Mouse (Mus musculus) small intestine, adult 2 months (tissue): ENCODE data around the gene Ankub1. TPM values are rescaled to one million over a fixed set of nuclear protein-coding genes. Genes with fewer than 3 reads are reported as not detected.
A peak's percentile ranks its signal among the peaks of the same experiment; 100 is the strongest.

Experiments
- H3K27ac ChIP-seq: fragments of 200-500 bp; 2 replicates; pipeline ENCODE4 v1.5.1; 2012; ENCODE audit warnings: low read depth, low read length, control low read depth, inconsistent platforms; ENCODE audit not compliant: insufficient read depth
- H3K27me3 ChIP-seq: fragments of 200-500 bp; 2 replicates; pipeline ENCODE4 v1.6.1; 2012; ENCODE audit warnings: mild to moderate bottlenecking, moderate library complexity, low read length, inconsistent platforms; ENCODE audit not compliant: control insufficient read depth, insufficient read depth
- H3K36me3 ChIP-seq: fragments of 200-500 bp; 2 replicates; pipeline ENCODE4 v1.6.1; 2012; ENCODE audit warnings: mild to moderate bottlenecking, low read length, control low read depth, inconsistent platforms; ENCODE audit not compliant: control insufficient read depth, insufficient read depth
- H3K4me1 ChIP-seq: fragments of 200-500 bp; 2 replicates; pipeline ENCODE4 v1.6.1; 2012; ENCODE audit warnings: low read length, inconsistent platforms, mixed read lengths; ENCODE audit not compliant: control insufficient read depth, insufficient read depth, insufficient read length
- H3K4me3 ChIP-seq: fragments of 200-500 bp; 2 replicates; pipeline ENCODE4 v1.5.1; 2012; ENCODE audit warnings: low read depth, mild to moderate bottlenecking, control low read depth, inconsistent platforms, low read length, moderate library complexity
- CTCF ChIP-seq: fragments of 200-500 bp; IDR thresholded peaks from 2 replicates; pipeline ENCODE4 v1.5.1; 2012; ENCODE audit warnings: low read depth, mild to moderate bottlenecking, control low read depth, inconsistent platforms, low read length, moderate library complexity, mixed read lengths; ENCODE audit not compliant: insufficient replicate concordance, insufficient read length; ENCODE audit errors: extremely low read depth
- POLR2A ChIP-seq: fragments of 200-500 bp; IDR thresholded peaks from 2 replicates; pipeline ENCODE4 v1.6.1; 2012; ENCODE audit warnings: low read depth, mild to moderate bottlenecking, control low read depth, inconsistent platforms, low read length, moderate library complexity
- WGBS: fragments of 180-500 bp; shearing (Covaris S2); methylation state at CpG from one replicate; pipeline ENCODE4 v1.1.7; 2018; 5-methylcytosine and 5-hydroxymethylcytosine counted together
- polyA plus RNA-seq: library from polyadenylated mRNA; depleted of rRNA; stranded (reverse); fragments of >200 nt; gene quantifications from 2 replicates; pipeline ENCODE4 v1.2.3, GENCODE M21; 2012

The Ankub1 gene
- polyA plus RNA-seq, 1 experiment: not detected

DNA sequence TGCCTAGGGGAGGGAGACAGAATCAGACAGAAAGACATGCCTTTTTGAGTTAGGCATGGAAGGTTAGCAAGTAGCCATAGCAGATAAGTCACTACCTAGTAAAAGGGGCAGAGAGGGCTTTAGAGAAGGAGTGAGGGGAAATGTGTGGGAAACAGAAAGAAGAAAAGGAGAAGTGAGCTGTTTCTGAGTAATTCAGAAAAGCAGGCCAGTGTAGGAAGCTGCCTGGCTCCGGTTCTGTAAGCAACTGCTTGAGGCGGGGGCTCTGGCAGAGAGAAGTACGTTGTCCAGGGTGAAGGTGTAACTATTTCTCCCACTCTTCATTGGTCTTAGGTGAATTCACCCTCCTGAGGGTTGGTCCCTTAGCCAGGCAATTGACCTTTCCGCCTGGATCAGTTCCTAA, 3.6 kb upstream of the Ankub1 start:
- WGBS: 84% methylated on average over 4 of the region's 4 CpGs
- no peaks in the 10 kb centered on the region for H3K4me1 ChIP-seq
- no peaks in the 10 kb centered on the region for H3K27me3 ChIP-seq
- H3K4me3 ChIP-seq: no peak overlapping the region
- H3K27ac ChIP-seq: no peak overlapping the region
- no peaks in the 10 kb centered on the region for H3K36me3 ChIP-seq
- no peak for TF ChIP-seq CTCF

DNA sequence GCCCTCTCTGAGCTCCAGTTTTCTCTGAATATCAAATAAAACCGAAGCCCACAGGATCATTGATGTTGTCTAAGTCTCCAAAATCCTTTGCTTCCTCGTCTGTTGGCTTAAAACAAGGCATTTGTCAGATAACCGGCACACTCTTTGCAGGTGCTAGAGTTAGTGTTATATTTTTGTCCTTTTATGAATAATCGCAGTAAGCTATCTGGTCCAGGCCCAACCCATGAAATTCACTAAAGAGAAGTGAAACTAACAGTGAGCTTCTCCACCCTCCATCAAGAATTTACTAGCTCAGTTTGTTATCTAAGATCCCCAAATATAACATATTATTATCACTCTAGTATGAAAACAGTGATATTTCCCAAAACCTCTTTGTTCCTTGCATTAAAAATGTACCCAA, 827 bp downstream of the Ankub1 start:
- Histone ChIP-seq H3K4me1 (no peaks in the 10 kb centered on the region), H3K36me3 (no peaks in the 10 kb centered on the region), H3K4me3 (no peak overlapping the region), H3K27me3 (no peaks in the 10 kb centered on the region; the same call in 1 of the 2 replicates), H3K27ac (no peak overlapping the region)
- TF ChIP-seq CTCF: no peak
- TF ChIP-seq POLR2A: no peak
- WGBS: 72% methylated on average over 4 of the region's 4 CpGs

- Histone ChIP-seq H3K27ac (no peak overlapping the region), H3K36me3 (no peaks in the 10 kb centered on the region), H3K4me3 (no peak overlapping the region), H3K4me1 (no peaks in the 10 kb centered on the region), H3K27me3 (no peaks in the 10 kb centered on the region)
- TF ChIP-seq CTCF (no peak), POLR2A (no peak)
Observed at GRCm38 (mm10) chr3:57677786-57678185, 14.8 kb downstream of the Ankub1 start.

- WGBS: 75% methylated on average over 2 of the region's 2 CpGs
- Histone ChIP-seq H3K36me3 (no peaks in the 10 kb centered on the region), H3K27ac (no peak overlapping the region)
Observed at GRCm38 (mm10) chr3:57674075-57674474, 18.5 kb downstream of the Ankub1 start.

DNA sequence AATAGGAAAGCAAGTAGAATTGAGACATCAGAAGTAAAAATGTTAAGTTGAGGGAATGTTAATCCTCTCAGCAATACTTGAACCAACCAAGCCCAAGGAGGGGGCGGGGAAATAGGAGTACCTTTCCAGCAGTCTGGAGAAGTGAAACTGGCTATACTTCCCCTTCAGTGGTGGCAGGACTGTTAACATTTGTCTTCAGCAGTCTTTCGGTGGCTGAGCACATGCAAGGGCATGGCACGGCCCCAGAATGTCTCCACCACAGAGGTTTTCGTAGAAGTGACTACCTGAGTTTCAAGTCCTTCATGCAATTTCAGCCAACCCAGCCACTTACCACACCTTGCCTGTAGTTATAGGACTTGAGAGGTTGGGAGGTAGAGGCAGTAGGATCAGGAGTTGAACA, 19.0 kb downstream of the Ankub1 start:
- TF ChIP-seq CTCF (no peak), POLR2A (no peak)
- Histone ChIP-seq H3K4me1 (no peaks in the 10 kb centered on the region), H3K27me3 (no peaks in the 10 kb centered on the region), H3K4me3 (no peak overlapping the region), H3K36me3 (no peaks in the 10 kb centered on the region), H3K27ac (no peak overlapping the region)
- 71% methylated on average over 4 of the region's 4 CpGs for WGBS

More at GRCm38 (mm10) chr3:57674075-57674474, 18.5 kb downstream of the Ankub1 start:
- TF ChIP-seq CTCF (no peak), POLR2A (no peak)
- H3K4me1 ChIP-seq: no peaks in the 10 kb centered on the region
- no peak overlapping the region for H3K4me3 ChIP-seq
- no peaks in the 10 kb centered on the region for H3K27me3 ChIP-seq

GRCm38 (mm10) chr3:57667054-57667723, 25.4 kb downstream of the Ankub1 start:
- H3K4me3 ChIP-seq: no peak overlapping the region
- peak; percentile 61; the same call in 1 of the 2 replicates for TF ChIP-seq CTCF
- TF ChIP-seq POLR2A: no peak
- WGBS: 25% methylated on average over 14 of the region's 14 CpGs

GRCm38 (mm10) chr3:57665880-57666279, 26.7 kb downstream of the Ankub1 start:
- TF ChIP-seq POLR2A: no peak
- no peak for TF ChIP-seq CTCF
- 89% methylated on average over 5 of the region's 5 CpGs for WGBS
- Histone ChIP-seq H3K27ac (no peak overlapping the region), H3K4me3 (no peak overlapping the region), H3K36me3 (no peaks in the 10 kb centered on the region), H3K4me1 (no peaks in the 10 kb centered on the region), H3K27me3 (no peaks in the 10 kb centered on the region)

More at GRCm38 (mm10) chr3:57667054-57667723, 25.4 kb downstream of the Ankub1 start:
- Histone ChIP-seq H3K27ac (no peak overlapping the region), H3K36me3 (no peaks in the 10 kb centered on the region), H3K27me3 (no peaks in the 10 kb centered on the region), H3K4me1 (no peaks in the 10 kb centered on the region)
